Mouse (Mus musculus) hindbrain, embryonic 15.5 days (tissue): ENCODE data around the gene Cyp3a41b. TPM values are rescaled to one million over a fixed set of nuclear protein-coding genes. Genes with fewer than 3 reads are reported as not detected.
"Not testable (repeated sequence)": the region's sequence is repeated elsewhere in the genome, so short reads cannot be mapped to it uniquely, and the experiment has no call there.

Source experiments
- ATAC-seq: fragments of 200-750 bp; cut with Nextera tagmentation; 2 replicates; pipeline ENCODE4 v1.8.0; 2017; ENCODE audit warnings: low read depth, moderate number of reproducible peaks, moderate TSS enrichment; ENCODE audit not compliant: low FRiP score
- H3K27ac ChIP-seq: fragments of 300-500 bp; sonication (generic); replicated peaks from 2 replicates; pipeline ENCODE4 v1.5.1; 2015; ENCODE audit warnings: mild to moderate bottlenecking, inconsistent platforms
- H3K27me3 ChIP-seq: fragments of 300-500 bp; sonication (generic); 2 replicates; pipeline ENCODE4 v1.6.1; 2015; ENCODE audit warnings: control low read depth, inconsistent platforms
- H3K36me3 ChIP-seq: fragments of 300-500 bp; sonication (generic); 2 replicates; pipeline ENCODE4 v1.6.1; 2015; ENCODE audit warnings: control low read depth, inconsistent platforms
- H3K4me1 ChIP-seq: fragments of 300-500 bp; sonication (generic); replicated peaks from 2 replicates; pipeline ENCODE4 v1.6.1; 2015; ENCODE audit warnings: control low read depth, inconsistent platforms
- H3K4me2 ChIP-seq: fragments of 300-500 bp; sonication (generic); 2 replicates; pipeline ENCODE4 v1.6.1; 2015; ENCODE audit warnings: moderate library complexity, mild to moderate bottlenecking, inconsistent platforms
- H3K4me3 ChIP-seq: fragments of 300-500 bp; sonication (generic); 2 replicates; pipeline ENCODE4 v1.5.1; 2015; ENCODE audit warnings: mild to moderate bottlenecking, inconsistent platforms
- H3K9ac ChIP-seq: fragments of 300-500 bp; sonication (generic); 2 replicates; pipeline ENCODE4 v1.6.1; 2015; ENCODE audit warnings: inconsistent platforms
- H3K9me3 ChIP-seq: fragments of 300-500 bp; sonication (generic); 2 replicates; pipeline ENCODE4 v1.6.1; 2016; ENCODE audit warnings: control low read depth, inconsistent platforms
- WGBS: fragments of 180-500 bp; shearing (Covaris S2); methylation state at CpG from one replicate; pipeline ENCODE4 v1.1.7; 2015; 5-methylcytosine and 5-hydroxymethylcytosine counted together
- polyA plus RNA-seq: library from polyadenylated mRNA; unstranded; fragments of >200 nt; fragmentation: Nextera tagmentation; extraction: Ambion mirVana; gene quantifications from 2 replicates; pipeline ENCODE4 v1.2.1, GENCODE M21; 2015

Cyp3a41b gene
- polyA plus RNA-seq: not detected in 2 replicates

DNA sequence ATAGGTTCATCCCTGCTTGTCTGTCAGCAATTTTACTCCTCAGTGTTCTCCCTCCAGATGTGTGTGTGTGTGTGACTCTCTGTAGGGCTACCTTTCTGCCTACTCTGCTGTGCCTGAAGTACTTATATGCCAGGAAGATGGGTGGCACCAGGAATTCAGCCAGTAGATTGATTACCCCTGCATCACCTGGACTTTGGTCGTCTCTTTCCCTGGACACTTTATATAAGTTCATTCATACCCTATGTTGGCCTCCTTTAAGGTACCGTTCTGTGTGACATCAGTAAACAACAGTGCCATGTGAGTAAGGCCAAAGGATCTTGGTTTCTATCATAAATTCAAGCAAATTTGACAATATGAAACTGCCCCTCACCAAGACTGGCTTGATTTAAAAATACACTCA lies at the start of gene Cyp3a41b:
TSS of gene Cyp3a41b (minus strand) at position 101 of the 400 bp plus-strand sequence.
- 67% methylated on average over 1 of the region's 2 CpGs for WGBS
- H3K27me3 ChIP-seq, H3K36me3 ChIP-seq, H3K27ac ChIP-seq, H3K9me3 ChIP-seq, H3K9ac ChIP-seq, H3K4me2 ChIP-seq, ATAC-seq, H3K4me1 ChIP-seq, H3K4me3 ChIP-seq: not testable (repeated sequence)

DNA sequence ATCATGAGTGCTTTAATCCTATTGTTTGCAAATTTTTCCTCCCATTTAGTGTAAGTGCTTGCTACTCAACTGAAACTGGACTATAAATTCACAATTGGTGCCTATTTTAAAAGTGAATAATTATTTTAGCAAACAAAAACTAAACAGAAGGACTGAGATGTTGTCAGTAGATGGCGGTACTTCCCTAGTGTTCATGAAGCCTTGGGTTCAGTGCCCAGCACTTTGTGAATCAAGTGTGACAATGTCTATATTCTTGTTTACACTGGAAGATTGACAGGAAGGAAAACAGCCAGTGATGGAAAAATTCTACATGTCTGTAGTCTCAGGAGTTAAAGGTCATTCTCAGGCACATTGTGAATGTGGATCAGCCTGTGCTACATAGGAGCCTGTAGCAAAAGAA lies 47.8 kb upstream of the Cyp3a41b start:
- H3K36me3 ChIP-seq, ATAC-seq, H3K27me3 ChIP-seq, H3K9ac ChIP-seq, H3K27ac ChIP-seq, H3K4me1 ChIP-seq, H3K4me3 ChIP-seq, H3K4me2 ChIP-seq: not testable (repeated sequence)
- peaks cover 41% of the 10 kb centered on the region for H3K9me3 ChIP-seq
- WGBS: 88% methylated on average over 1 of the region's 1 CpGs

DNA sequence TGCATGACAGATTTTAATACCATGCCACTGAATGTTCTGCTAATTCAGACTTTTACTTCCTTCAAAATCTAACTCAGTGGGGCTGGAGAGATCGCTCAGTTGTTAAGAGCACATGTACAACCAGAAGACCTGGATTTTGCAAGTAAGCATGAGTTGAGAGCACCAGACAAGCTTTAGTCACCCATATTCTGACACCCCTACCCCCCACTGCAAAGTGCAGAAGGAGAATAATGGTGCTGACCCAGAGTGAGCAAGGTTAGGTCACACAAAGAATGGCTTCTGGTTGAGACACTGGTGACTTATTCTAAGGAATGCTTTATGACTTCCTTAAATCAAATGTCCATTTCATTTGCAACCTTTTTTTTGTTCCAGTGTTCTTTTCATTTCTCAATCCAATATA lies 20.4 kb upstream of the Cyp3a41b start:
- H3K27me3 ChIP-seq, H3K4me1 ChIP-seq, H3K36me3 ChIP-seq, H3K4me2 ChIP-seq, H3K9ac ChIP-seq, ATAC-seq, H3K4me3 ChIP-seq, H3K27ac ChIP-seq: not testable (repeated sequence)
- peaks cover 12% of the 10 kb centered on the region for H3K9me3 ChIP-seq
- 67% methylated on average over 1 of the region's 1 CpGs for WGBS

DNA sequence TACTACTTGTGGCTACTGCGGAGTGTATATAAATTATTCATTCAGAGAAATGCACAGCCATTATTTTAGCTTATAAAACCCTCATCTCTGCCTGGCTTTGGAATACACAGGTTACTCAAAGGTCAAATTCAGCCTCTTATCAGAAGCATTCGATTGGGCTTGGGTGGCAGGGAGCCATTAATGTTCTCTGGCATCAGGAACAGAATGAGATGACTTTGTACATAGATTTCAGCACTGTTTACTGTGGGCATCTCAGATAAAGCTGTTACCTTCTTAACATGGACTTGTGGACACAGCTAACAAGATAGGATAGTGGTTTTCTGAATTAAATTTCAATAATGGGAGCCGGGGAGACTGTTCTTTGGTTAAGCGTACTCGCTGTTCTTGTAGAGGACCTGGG lies 13.3 kb upstream of the Cyp3a41b start:
- not testable (repeated sequence) for H3K4me1 ChIP-seq, H3K9me3 ChIP-seq, H3K4me2 ChIP-seq, H3K27ac ChIP-seq, H3K9ac ChIP-seq, H3K4me3 ChIP-seq, ATAC-seq, H3K27me3 ChIP-seq, H3K36me3 ChIP-seq
- 79% methylated on average over 5 of the region's 5 CpGs for WGBS

DNA sequence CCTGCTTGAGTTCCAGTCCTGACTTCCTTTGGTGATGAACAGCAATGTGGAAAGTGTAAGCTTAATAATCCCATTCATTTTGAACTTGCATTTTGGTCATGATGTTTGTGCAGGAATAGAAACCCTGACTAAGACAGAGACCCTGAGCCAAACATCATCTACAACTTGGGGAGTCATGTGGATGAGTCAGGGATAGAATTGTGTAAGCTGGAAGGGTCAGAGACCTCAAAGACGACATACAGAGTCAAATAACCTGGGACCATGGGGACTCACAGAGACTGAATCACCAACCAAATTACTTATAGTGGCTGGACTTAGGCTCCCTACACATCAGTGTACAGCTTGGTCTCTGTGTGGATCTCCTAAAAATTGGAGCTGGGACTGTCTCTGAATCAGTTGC lies 7.2 kb downstream of the Cyp3a41b start:
- H3K9me3 ChIP-seq, H3K4me1 ChIP-seq, H3K36me3 ChIP-seq, H3K9ac ChIP-seq, H3K27me3 ChIP-seq, H3K4me2 ChIP-seq, H3K4me3 ChIP-seq, H3K27ac ChIP-seq, ATAC-seq: not testable (repeated sequence)
- WGBS: 90% methylated on average over 1 of the region's 1 CpGs

DNA sequence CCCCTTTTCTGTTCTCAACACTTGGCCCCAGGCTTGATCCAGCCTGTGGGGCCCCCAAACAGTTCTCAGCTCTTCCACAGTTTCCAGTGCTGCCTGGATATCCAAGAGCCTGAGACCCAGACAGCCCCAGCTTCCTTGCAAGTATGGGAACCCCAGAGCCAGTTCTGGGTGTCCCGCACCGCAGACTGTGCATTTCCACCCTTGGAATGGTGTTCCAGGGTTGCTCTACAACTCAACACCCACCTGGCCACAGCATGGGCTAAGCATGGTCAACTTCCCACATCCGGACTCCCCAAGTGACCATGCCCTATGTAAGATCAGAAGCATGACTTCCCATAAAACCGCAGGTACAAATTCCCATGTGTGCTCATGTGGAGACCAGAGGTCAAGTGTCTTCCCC lies 8.9 kb downstream of the Cyp3a41b start:
- 88% methylated on average over 4 of the region's 4 CpGs for WGBS
- H3K36me3 ChIP-seq, ATAC-seq, H3K27ac ChIP-seq, H3K4me3 ChIP-seq, H3K4me1 ChIP-seq, H3K27me3 ChIP-seq, H3K9me3 ChIP-seq, H3K9ac ChIP-seq, H3K4me2 ChIP-seq: not testable (repeated sequence)

DNA sequence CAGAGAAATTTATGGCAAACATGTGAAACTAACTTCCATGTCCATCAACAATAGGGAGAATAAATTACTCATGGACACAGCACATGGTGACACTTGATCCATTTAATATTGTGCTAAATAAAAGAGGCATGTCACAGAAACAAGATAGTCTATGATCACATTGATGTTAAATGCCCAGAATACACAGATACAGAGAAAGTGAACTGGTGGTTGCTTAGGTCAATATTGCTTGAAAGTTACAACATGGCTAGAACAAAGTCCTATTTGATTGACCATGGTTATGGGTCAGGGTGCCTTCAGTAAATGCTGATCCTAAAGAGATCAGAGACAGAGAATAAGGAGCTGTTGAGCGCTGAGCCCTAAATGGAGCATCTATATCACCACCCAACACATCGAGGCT lies 12.6 kb downstream of the Cyp3a41b start:
- 80% methylated on average over 2 of the region's 2 CpGs for WGBS
- H3K4me2 ChIP-seq, H3K27me3 ChIP-seq, H3K4me1 ChIP-seq, H3K27ac ChIP-seq, H3K36me3 ChIP-seq, H3K9me3 ChIP-seq, ATAC-seq, H3K9ac ChIP-seq, H3K4me3 ChIP-seq: not testable (repeated sequence)

Other genes with a start within 250 kb of the Cyp3a41b start
- not detected in 2 replicates for gene Cyp3a57, start 239.5 kb downstream of the Cyp3a41b start, polyA plus RNA-seq
- gene Cyp3a16, start 115.0 kb downstream of the Cyp3a41b start, polyA plus RNA-seq: not detected in 2 replicates
- not detected in 2 replicates for gene Cyp3a41a, start 135.4 kb upstream of the Cyp3a41b start, polyA plus RNA-seq
- not detected in 2 replicates for gene Cyp3a44, start 221.1 kb upstream of the Cyp3a41b start, polyA plus RNA-seq